Mouse (Mus musculus) testis, adult 2 months (tissue): ENCODE measurements around the gene Ugt2a2.

Source experiments
- CTCF ChIP-seq: fragments of 200-500 bp; IDR thresholded peaks from 2 replicates; pipeline ENCODE4 v1.5.1; 2012; ENCODE audit warnings: low read depth, mild to moderate bottlenecking, inconsistent platforms, low read length, moderate library complexity; ENCODE audit not compliant: control insufficient read depth, insufficient read depth, insufficient replicate concordance
- POLR2A ChIP-seq: fragments of 200-500 bp; IDR thresholded peaks from 2 replicates; pipeline ENCODE4 v1.6.1; 2012; ENCODE audit warnings: low read depth, mild to moderate bottlenecking, inconsistent platforms, low read length, moderate library complexity; ENCODE audit not compliant: control insufficient read depth

- TF ChIP-seq POLR2A (no peak), CTCF (no peak)
Measured at GRCm38 (mm10) chr5:87458810-87459209, 23.2 kb downstream of the Ugt2a2 start.
